ENCODE assay signal across 13 mouse cellular contexts in genomic region chr12:9952372-9952771, GRCm38 (mm10).
"Had no signal": no experiment of that assay in that cellular context is flagged by ENCODE, and none has a peak within 500 bp of the region (broad histone marks: within the 10 kb centered on the region; RNA-seq: fewer than 3 reads in every experiment).

No protein-coding gene starts in this region.

- DNase-seq: kidney, postnatal 10 days; kidney, postnatal 36 days; layer of hippocampus, postnatal 36 days; liver, embryonic 13.5 days; lung, adult 2 months; lung, postnatal 14 days; lung, postnatal 4 days; midbrain, embryonic 14.5 days; thymus, postnatal 36 days had no signal

- H3K36me3 ChIP-seq: kidney, embryonic 15.5 days; liver, embryonic 13.5 days had no signal

- H3K9me3 ChIP-seq: kidney, embryonic 15.5 days; liver, embryonic 13.5 days had no signal

- H3K4me1 ChIP-seq: kidney, embryonic 15.5 days; liver, embryonic 13.5 days had no signal

- H3K27ac ChIP-seq: kidney, embryonic 15.5 days; left cerebral cortex, adult 2 months; liver, embryonic 13.5 days; stomach, postnatal 0 days had no signal

- H3K9ac ChIP-seq: kidney, embryonic 15.5 days; liver, embryonic 13.5 days had no signal

- H3K4me2 ChIP-seq: kidney, embryonic 15.5 days; liver, embryonic 13.5 days; midbrain, embryonic 11.5 days had no signal

- H3K27me3 ChIP-seq: kidney, embryonic 15.5 days; liver, embryonic 13.5 days had no signal

- H3K4me3 ChIP-seq: kidney, embryonic 15.5 days; left cerebral cortex, adult 2 months; liver, embryonic 13.5 days had no signal
